Mouse (Mus musculus) heart, postnatal 0 days (tissue): ENCODE measurements around the gene Ntng2. TPM values are rescaled to one million over a fixed set of nuclear protein-coding genes. Genes with fewer than 3 reads are reported as not detected.

Source experiments
- ATAC-seq: fragments of 200-750 bp; cut with Nextera tagmentation; 2 replicates; pipeline ENCODE4 v1.8.0; 2017; ENCODE audit warnings: low read depth, moderate number of reproducible peaks, moderate library complexity; ENCODE audit not compliant: insufficient read depth
- DNase-seq: peaks from one replicate; pipeline ENCODE4 v3.0.0-alpha.2; 2016; ENCODE audit warnings: low spot score
- H3K27ac ChIP-seq: fragments of 300-500 bp; sonication (generic); 2 replicates; pipeline ENCODE4 v1.5.1; 2014; ENCODE audit warnings: low read depth, mild to moderate bottlenecking
- H3K27me3 ChIP-seq: fragments of 300-500 bp; sonication (generic); 2 replicates; pipeline ENCODE4 v1.6.1; 2014; ENCODE audit warnings: low read length, mixed read lengths; ENCODE audit not compliant: control insufficient read depth, insufficient read depth
- H3K36me3 ChIP-seq: fragments of 300-500 bp; sonication (generic); replicated peaks from 2 replicates; pipeline ENCODE4 v1.6.1; 2014; ENCODE audit warnings: low read length, mixed read lengths; ENCODE audit not compliant: control insufficient read depth, insufficient read depth
- H3K4me1 ChIP-seq: fragments of 300-500 bp; sonication (generic); 2 replicates; pipeline ENCODE4 v1.6.1; 2014; ENCODE audit warnings: antibody characterized with exemption; ENCODE audit not compliant: control insufficient read depth, insufficient read depth
- H3K4me2 ChIP-seq: fragments of 300-500 bp; sonication (generic); 2 replicates; pipeline ENCODE4 v1.6.1; 2014; ENCODE audit warnings: low read depth, mild to moderate bottlenecking, low read length, moderate library complexity
- H3K4me3 ChIP-seq: fragments of 300-500 bp; sonication (generic); 2 replicates; pipeline ENCODE4 v1.5.1; 2014; ENCODE audit warnings: low read depth, low read length
- H3K9ac ChIP-seq: fragments of 300-500 bp; sonication (generic); replicated peaks from 2 replicates; pipeline ENCODE4 v1.6.1; 2014; ENCODE audit warnings: low read depth, low read length, mixed read lengths
- H3K9me3 ChIP-seq: fragments of 300-500 bp; sonication (generic); replicated peaks from 2 replicates; pipeline ENCODE4 v1.6.1; 2016; ENCODE audit warnings: low read length; ENCODE audit not compliant: control insufficient read depth
- CTCF ChIP-seq: IDR thresholded peaks from 2 replicates; pipeline ENCODE4 v1.5.1; 2016; ENCODE audit warnings: antibody characterized with exemption, control low read depth, low read depth
- EP300 ChIP-seq: IDR thresholded peaks from 2 replicates; pipeline ENCODE4 v1.6.1; 2016; ENCODE audit warnings: antibody characterized with exemption, low read depth
- WGBS: fragments of 180-500 bp; shearing (Covaris S2); extraction: QIAGEN DNeasy Blood & Tissue Kit; methylation state at CpG from one replicate; pipeline ENCODE4 v1.1.7; 2014; 5-methylcytosine and 5-hydroxymethylcytosine counted together
- polyA plus RNA-seq: library from polyadenylated mRNA; unstranded; fragments of >200 nt; fragmentation: Nextera tagmentation; extraction: Ambion mirVana; gene quantifications from 2 replicates; pipeline ENCODE4 v1.2.1, GENCODE M21; 2015
- total RNA-seq: library from RNA; depleted of rRNA; stranded (reverse); fragments of >200 nt; gene quantifications from 2 replicates; pipeline ENCODE4 v1.2.3, GENCODE M21; 2014; ENCODE audit warnings: low replicate concordance

Gene Ntng2
- total and polyA plus RNA-seq, 2 experiments from 2014 or later = 0.12 to 0.73 TPM

- Histone ChIP-seq H3K4me1 (no peaks in the 10 kb centered on the region), H3K27me3 (no peaks in the 10 kb centered on the region), H3K4me3 (no peak overlapping the region), H3K27ac (no peak overlapping the region), H3K4me2 (no peak overlapping the region), H3K9ac (no peak overlapping the region), H3K9me3 (no peaks in the 10 kb centered on the region), H3K36me3 (no peaks in the 10 kb centered on the region)
- 44% methylated on average over 8 of the region's 8 CpGs for WGBS
- DNase-seq (no peak), ATAC-seq (0 out of 2 replicates have a peak, but pooled peaks have one; percentile 31)
- TF ChIP-seq CTCF (peak; percentile 60), EP300 (no peak)
Observed at GRCm38 (mm10) chr2:29216286-29217012, 36.4 kb downstream of the Ntng2 start.

- 28% methylated on average over 8 of the region's 8 CpGs for WGBS
Observed at GRCm38 (mm10) chr2:29206156-29206555, 46.6 kb downstream of the Ntng2 start.

GRCm38 (mm10) chr2:29201223-29201955 lies 51.4 kb downstream of the Ntng2 start:
- Histone ChIP-seq H3K4me1 (no peaks in the 10 kb centered on the region), H3K4me3 (no peak overlapping the region), H3K27me3 (peaks cover 56% of the 10 kb centered on the region), H3K4me2 (no peak overlapping the region), H3K36me3 (no peaks in the 10 kb centered on the region), H3K9ac (no peak overlapping the region), H3K27ac (no peak overlapping the region), H3K9me3 (no peaks in the 10 kb centered on the region)
- WGBS = 47% methylated on average over 11 of the region's 11 CpGs
- ATAC-seq (no peak), DNase-seq (no peak)
- no peak for TF ChIP-seq CTCF
- no peak for TF ChIP-seq EP300

More at GRCm38 (mm10) chr2:29206156-29206555, 46.6 kb downstream of the Ntng2 start:
- no peaks in the 10 kb centered on the region for H3K36me3 ChIP-seq
- H3K27ac ChIP-seq = no peak overlapping the region
- no peaks in the 10 kb centered on the region for H3K4me1 ChIP-seq
- H3K9me3 ChIP-seq = no peaks in the 10 kb centered on the region
- DNase-seq (no peak), ATAC-seq (no peak)
- no peak for TF ChIP-seq EP300
- TF ChIP-seq CTCF = no peak
- no peak overlapping the region for H3K9ac ChIP-seq
- H3K4me3 ChIP-seq = no peak overlapping the region
- H3K27me3 ChIP-seq = peaks cover 31% of the 10 kb centered on the region; the same call in 1 of the 2 replicates
- no peak overlapping the region for H3K4me2 ChIP-seq

- no peak for ATAC-seq
- Histone ChIP-seq H3K27me3 (peaks cover 70% of the 10 kb centered on the region), H3K36me3 (no peaks in the 10 kb centered on the region), H3K9me3 (no peaks in the 10 kb centered on the region), H3K4me1 (peaks cover 3% of the 10 kb centered on the region), H3K9ac (no peak overlapping the region), H3K4me3 (no peak overlapping the region), H3K4me2 (no peak overlapping the region), H3K27ac (no peak overlapping the region)
- TF ChIP-seq EP300 (no peak), CTCF (peak; percentile 69)
- DNase-seq = no peak
- 0% methylated on average over 3 of the region's 3 CpGs for WGBS
Observed at GRCm38 (mm10) chr2:29199909-29200308, 52.9 kb downstream of the Ntng2 start.

- no peak overlapping the region for H3K9ac ChIP-seq
- H3K36me3 ChIP-seq = no peaks in the 10 kb centered on the region
- H3K4me3 ChIP-seq = no peak overlapping the region
- 48% methylated on average over 5 of the region's 5 CpGs for WGBS
- peaks cover 63% of the 10 kb centered on the region for H3K27me3 ChIP-seq
- TF ChIP-seq EP300 (no peak), CTCF (no peak)
- H3K9me3 ChIP-seq = no peaks in the 10 kb centered on the region
- DNase-seq = no peak
- no peak overlapping the region for H3K27ac ChIP-seq
- H3K4me2 ChIP-seq = no peak overlapping the region
- ATAC-seq = no peak
- peaks cover 6% of the 10 kb centered on the region for H3K4me1 ChIP-seq
Observed at GRCm38 (mm10) chr2:29198446-29198845, 54.4 kb downstream of the Ntng2 start.
